Mouse (Mus musculus) heart, postnatal 25 days (tissue): ENCODE data around the gene Ak2. TPM values are rescaled to one million over a fixed set of nuclear protein-coding genes. Genes with fewer than 3 reads are reported as not detected.

Experiments
- DNase-seq: peaks from one replicate; pipeline ENCODE4 v3.0.0; 2022; ENCODE audit warnings: low spot score
- intact Hi-C: fragments of 180-260 bp; cut with DNase I; formaldehyde crosslinking; loops from one replicate; pipeline ENCODE4 v1.15.1; 2025
- total RNA-seq, 2 experiments: library from RNA; stranded (reverse); gene quantifications; 2 replicates each; pipeline ENCODE4 v1.2.3; 2021

Ak2 gene
- total RNA-seq, 2 experiments from 2014 or later: 72.9 to 73.9 TPM

DNA sequence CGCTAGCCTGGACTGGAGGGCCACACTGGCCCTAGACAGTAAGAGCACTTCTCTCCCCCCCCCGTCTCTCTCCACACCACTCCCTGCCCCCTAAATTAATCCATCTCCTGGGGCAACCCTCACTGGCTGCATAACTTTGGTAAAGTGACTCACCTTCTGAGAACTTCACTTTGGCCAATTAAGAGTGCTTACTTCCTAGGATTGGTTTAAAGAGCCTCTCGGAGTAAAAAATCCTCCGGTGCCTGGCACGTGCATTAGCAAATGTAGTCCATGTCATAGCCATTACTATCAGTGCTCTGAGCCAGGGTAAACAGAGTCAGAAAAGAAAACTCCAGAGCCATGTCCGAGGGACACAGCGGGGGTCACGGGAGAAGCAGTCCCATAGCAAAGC is 21.3 kb upstream of the Ak2 start:
- no peak for DNase-seq
- intact Hi-C loops: no loop called here

DNA sequence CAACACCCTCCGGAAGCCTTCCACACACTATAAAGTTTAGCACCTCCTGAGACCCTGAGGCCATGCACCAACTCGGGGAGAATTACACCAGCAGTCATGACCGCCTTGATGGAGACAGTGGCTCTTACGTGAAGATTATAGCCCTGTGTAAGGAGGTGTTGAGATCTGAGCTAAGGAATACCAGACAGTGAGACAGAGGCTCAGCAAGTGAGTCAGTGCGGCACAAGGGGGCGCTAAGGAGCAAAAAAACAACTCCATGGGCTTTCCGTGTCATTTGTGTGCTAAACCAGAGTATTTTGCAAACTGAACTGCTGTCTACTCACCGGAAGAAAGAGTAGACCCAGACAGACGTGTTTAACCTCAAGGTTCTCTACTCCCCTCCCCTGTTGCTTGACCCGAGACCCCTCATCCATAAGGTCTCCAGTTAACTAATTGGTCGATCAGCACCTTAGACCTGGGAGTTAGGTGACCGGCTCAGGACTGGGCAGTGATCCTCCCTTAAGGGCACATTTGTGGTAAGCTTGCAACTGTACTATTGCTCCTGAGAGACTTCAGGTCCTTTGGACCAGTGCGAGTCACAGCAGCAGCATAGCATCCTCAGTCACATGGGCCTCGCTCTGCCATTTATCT is 20.6 kb upstream of the Ak2 start:
- intact Hi-C loops: loop anchor here (1.0 kb wide), 2 partner anchors 111 to 115 kb away; no protein-coding TSS in a partner anchor
- no peak for DNase-seq

DNA sequence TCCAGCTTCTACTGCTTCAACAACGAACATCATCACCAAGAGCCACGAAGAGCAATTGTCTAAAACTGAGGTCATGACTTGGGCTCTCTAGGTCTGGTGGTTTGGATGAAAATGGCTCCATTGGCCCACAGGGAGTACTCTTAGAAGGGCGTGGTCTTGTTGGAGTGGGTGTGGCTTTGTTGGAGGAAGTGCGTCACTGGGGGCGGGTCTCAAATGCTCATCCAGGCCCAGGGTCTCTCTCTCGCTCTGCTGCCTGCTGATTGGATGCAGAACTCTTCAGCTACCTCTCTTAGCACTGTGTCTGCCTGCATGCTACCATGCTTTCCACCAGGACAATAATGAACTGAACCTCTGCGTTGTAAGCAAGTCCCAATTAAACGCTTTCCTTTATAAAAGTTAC is 17.1 kb upstream of the Ak2 start:
- no peak for DNase-seq
- intact Hi-C loops: no loop called here

DNA sequence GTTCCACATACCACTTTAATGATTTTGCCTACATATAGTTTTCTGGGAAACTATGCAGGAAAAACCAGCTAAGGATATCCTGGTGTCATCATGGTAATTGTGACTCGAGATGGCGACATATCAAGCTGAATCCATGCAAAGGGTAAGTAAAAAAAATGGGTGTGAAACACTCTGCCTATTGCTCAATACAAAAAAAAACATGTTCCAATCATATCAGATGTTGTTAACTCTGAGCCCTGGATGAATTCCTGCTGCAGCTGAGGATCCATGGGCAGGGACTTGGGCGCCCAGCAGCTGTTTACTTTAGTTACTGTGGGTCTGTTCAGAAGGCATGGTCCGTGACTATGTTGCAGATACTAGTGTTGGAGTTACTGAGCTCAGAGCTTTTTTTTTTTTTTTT is 15.2 kb upstream of the Ak2 start:
- no peak for DNase-seq
- intact Hi-C loops: no loop called here

DNA sequence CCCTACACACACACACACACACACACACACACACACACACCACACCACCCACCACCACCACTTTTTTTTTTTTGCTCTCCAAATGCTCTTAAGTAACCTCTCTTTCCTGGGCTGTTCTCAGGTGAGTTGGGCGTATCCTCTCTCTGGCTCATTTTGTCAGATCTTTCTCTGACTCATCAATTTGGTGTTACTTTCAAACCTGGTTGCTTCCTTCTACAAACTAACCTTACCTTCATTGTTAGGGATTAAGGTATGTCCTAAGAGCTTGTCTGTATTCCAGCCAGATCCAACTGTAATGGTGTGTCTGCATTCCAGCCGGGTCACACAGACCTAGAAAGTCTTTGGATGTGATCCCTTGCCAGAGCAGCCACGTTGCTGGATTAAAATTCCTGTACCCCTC is 14.5 kb upstream of the Ak2 start:
- intact Hi-C loops: no loop called here
- DNase-seq: no peak

DNA sequence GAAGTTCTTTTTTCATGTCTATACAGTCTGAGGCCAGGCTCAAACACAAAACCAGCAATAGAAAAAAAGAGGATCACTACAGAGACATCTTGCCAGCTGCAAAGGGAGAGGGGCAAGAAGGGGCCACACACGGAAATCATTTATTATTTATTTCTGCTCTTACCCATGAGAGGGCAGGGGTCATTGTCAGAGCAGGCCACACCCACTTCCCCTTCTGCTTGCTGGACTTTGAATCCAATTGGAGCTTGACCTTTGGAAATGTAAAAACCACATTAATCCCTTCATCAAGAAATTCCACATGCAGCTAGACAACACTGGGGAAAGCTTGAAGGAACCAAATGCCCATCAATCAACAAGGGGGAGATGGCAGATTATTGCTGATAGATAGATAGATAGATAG is 13.1 kb upstream of the Ak2 start:
- intact Hi-C loops: no loop called here
- no peak for DNase-seq

DNA sequence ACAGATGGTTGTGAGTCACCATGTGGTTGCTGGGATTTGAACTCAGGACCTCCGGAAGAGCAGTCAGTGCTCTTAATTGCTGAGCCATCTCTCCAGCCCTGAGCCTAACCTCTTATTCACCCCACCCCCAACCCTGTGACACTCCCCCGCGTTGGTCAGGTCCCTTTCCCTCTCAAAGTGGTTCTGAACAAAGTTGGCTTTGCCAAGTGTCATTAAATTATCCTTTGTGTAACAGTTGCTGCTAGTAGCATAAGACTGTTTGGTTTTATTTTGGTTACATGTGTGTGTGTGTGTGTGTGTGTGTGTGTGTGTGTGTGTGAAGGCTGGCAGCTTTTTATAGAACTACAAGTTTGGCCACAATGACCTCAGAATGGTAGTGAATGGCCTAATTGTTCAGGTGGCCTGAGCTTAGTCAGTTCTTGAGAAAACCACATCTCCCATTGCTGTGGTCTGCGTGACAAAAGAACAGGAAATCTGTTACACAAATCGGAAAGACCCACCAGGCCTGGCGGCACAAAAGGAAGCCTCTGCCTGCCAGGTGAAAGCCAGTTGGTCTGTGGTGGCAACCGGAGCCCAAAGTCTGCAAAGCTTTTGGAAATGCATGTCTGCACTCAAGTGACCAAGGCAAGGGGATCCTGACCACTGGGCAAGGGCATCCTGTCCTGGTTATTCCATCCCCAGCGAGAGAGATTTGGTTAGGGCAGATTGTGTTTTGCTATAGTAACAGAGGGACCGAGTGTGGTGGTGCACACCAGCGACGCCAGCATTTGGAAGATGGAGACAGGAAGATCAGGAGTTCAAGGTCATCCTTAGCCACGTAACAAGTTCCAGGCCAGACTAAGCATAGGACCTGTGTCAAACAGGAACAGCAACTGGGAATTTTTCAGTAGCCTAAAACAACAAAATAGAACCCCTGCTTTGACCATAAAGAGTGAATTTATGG is 10.6 kb upstream of the Ak2 start:
- DNase-seq: no peak
- intact Hi-C loops: no loop called here

DNA sequence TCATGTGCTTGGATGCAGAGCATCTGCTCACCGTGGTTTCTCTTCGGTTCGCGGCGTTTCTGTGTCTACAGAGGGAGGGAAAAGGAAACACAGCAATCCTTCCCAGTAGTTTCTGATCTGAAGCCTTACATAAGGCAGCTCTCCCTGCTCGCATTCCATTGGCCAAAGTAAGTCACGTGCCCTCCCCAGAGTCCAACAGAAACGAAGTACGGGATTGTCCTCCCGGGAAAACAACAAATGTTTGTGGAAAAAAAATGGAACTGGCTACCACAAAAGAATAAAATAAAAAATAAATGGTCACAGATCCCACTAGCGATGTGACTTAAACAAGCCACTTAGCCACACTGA is 10.0 kb upstream of the Ak2 start:
- intact Hi-C loops: no loop called here
- DNase-seq: no peak

DNA sequence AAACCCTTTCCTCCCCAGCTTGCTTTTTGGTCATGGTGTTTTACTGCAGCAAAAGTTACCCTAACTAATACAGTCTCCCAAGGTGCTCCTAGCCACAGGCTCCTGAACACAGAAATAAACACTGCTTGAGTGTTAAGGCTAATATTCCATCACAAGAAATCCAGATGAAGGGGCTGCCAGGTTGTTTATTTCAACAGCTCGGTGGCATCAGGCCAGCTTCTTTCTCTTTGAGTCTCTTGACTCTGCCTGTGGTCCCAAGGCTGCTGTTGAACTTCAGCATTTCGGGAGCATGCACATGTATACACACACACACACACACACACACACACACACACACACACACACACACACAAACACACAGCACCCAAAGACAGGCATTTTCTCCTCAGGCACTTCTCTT is 8.6 kb upstream of the Ak2 start:
- intact Hi-C loops: no loop called here
- DNase-seq: no peak

DNA sequence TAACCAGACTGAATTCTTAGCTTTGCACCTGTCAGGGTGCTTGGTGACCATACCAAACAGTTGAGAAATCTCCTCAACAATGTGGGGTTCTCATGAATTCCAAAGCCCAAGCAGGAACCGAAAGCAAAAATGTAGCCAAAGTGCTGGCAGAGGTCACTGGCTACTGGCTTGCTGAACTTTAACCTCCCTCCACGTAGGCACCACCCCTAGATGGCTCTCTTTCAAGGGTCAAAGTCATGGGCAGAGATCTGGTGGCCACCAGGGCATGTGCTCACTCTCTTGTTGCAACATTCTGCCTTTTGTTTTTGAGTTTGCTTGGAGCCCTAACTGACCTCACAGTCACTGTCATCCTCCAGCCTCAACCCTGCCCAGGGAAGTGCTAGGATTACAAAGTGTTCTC is 8.1 kb upstream of the Ak2 start:
- intact Hi-C loops: no loop called here
- DNase-seq: no peak

DNA sequence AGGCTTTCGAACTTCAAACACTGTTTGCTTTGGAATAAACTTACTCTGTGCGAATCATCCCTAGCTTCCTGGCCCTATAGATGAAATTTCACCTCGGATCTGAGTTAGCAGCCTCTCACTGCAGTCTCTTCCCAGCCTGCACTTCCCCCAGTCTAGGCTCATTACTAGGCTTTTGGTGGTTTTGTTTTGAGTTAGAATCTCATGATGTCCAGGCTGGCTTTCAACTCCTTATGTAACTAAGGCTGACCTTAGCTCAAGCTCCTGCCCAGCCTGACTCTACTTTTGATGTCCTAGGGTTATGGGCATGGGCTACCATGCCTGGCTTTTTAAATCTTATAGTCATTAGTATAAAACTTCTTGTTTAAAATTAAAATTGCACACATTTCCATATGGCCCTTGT is 7.2 kb upstream of the Ak2 start:
- DNase-seq: no peak
- intact Hi-C loops: no loop called here

DNA sequence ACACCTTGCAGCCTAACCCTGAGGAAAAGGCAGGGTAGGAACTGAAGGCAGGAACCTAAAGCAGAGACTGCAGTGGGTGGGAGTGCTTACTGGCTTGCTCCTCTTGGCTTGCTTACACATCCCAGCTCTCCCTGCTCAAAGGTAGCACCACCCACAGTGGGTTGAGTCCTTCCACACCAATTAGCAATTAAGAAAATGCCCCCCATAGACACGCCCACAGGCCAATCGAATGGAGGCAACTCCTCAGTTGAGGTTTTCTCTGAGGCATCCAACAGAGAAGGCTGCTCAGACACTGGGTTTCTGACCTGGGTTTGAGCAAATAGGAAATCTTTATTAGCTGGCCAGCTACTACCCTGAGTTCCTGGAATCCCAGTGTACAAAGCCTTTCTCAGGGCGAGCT is 2.8 kb upstream of the Ak2 start:
- no peak for DNase-seq

DNA sequence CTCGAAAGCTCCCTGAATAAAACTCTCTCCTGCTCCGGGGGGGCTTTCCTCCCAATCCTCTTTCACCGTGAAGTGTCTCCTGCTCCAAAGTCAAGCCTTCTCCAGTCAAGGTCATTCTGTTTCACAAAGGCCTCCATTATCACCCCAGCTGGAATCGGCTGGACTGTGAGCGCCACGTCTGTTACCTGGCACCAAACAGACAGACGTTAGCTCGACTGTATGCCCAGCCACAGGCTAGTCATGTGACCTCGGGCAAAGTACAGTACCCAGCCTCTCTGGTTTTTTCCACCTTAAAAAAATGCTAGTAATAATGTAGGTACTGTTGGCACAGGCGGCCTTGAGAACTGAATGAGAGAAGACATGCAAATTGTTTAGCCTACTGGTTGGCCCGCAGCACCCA is 2.1 kb upstream of the Ak2 start:
- DNase-seq: no peak
- intact Hi-C loops: loop anchor here (10.0 kb wide), 1 partner anchor 65 kb away; the partner anchor contains the start of gene Rnf19b

More for the DNA sequence above, 2.8 kb upstream of the Ak2 start:
- intact Hi-C loops: no loop called here

DNA sequence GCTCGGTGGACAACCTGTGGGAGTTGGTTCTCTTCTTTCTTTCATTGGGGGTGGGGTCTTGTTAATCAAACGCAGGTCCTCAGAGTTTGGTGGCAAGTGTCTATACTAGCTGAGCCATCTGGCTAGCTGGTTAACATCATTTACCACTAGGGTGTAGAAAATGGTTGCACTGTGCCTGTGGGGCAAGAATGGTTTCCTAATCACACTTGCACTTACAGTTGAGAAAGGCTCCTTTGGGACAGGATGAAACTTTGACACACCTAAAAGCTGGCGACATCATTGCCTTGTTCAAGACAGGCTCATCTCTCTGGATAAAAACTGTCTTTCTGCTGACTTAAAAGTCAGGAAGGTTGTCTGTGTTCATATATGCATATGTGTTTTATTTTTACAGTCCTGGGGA is 418 bp downstream of the Ak2 start:
- no peak for DNase-seq
- intact Hi-C loops: loop anchor here (10.0 kb wide), 1 partner anchor 63 kb away; the partner anchor contains the start of gene Rnf19b

DNA sequence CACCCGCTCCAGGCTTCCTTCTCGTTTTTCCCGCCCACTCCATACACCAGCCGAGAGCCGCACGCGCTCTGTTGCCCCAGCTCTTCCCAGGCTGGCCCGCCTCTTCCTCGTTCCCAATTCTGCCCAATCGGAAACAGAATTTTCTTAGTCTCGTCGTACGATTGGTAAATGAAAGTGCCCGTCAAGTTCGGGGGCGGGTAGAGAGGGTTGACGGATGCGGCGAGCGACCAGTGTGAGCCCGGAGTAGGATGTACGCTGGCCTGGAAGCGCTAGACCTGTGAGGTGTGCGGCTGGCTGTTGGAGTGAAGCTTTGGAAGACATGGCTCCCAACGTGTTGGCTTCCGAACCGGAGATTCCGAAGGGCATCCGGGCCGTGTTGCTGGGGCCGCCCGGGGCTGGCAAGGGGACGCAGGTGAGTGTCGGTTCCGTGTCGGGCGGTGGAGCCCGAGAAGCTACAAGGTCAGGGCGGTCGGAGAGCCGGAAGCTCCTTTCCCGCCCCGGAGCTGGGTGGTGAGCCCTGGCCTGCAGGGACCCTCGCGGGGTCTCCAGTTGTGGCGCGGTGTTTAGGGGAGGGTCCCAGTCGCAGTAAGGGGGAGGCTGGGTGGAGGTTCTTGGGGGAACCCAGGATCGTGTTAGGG is 1.4 kb downstream of the Ak2 start:
- DNase-seq: peak; percentile 90
- intact Hi-C loops: loop anchor here (10.0 kb wide), 1 partner anchor 62 kb away; the partner anchor contains the start of gene Rnf19b

DNA sequence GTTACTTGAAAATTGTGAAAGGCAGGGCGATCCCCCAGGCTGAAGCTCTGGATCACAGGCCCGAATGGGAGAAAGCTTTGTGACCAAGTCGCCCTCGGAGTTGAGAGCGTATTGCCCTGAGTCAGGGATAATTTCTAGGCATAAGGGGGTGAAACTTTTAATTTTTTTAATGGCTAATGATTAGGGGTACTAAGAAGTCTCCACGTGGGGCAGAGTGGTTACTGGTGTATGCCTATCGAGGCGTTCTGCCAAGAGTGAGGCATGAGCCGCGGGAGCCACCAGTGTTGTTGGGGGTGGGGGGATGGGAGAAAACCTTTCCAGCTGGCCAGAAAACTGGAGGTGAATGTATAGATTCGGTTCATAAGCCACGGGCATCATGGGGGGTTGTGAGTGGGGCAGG is 1.9 kb downstream of the Ak2 start:
- no peak for DNase-seq
- intact Hi-C loops: loop anchor here (10.0 kb wide), 1 partner anchor 61 kb away; the partner anchor contains the start of gene Rnf19b

DNA sequence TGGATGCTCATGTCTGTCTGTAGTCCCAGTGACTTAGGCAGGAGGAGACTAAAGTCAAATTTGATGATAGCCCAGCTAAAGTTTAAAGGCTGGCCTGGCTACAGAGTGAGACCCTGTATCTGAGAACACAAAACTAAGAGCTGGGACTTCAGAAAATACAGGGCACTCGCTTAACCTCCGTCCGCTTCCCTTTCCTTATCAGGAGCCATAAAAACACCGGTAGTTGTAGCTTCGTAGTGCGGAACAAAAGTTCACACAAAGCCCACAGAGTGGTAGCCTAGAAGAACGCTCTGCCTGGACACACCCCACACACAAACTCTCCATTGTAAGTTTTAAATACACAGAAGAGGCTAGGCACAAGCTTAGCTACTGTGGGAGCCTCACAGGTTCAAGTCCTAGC is 3.5 kb downstream of the Ak2 start:
- intact Hi-C loops: loop anchor here (10.0 kb wide), 1 partner anchor 60 kb away; the partner anchor contains the start of gene Rnf19b
- no peak for DNase-seq

DNA sequence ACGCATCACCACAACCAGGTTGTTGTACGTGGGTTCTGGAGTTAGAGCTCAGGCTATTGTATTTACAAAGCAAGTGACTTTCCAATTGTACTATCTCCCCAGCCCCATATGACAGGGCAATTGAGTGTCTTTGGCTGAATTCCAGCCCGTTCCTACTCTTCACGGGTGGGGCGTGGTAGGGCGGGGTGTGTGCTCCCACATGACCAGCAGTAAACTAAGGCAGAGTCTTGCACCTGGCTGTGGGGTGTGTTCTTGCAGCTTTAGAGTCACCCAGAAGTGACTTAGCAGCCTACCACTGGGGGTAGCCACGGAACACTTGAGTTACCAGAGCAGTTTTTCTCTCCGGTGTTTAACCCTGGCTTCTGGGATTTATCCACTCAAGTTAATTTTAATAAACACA is 5.5 kb downstream of the Ak2 start:
- intact Hi-C loops: loop anchor here (10.0 kb wide), 1 partner anchor 58 kb away; the partner anchor contains the start of gene Rnf19b
- DNase-seq: no peak

DNA sequence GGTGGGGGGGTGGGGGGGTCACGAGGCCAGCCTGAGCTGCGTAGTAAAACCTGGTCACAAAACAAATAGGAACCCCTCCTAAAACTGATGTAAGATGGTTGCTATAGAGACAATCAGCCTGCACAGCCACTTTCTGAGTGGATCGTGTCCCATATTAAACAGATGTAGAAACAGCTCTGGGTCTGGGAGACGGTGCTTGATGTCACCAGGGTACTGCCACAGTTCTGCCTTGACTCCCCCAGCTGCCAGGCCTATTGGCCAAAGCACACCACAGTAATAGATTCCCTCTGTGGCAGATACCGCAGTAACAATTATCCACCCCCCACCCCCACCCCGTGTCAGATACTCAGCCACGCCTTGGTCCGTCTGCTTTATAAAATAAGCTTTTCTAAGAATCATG is 6.6 kb downstream of the Ak2 start:
- no peak for DNase-seq
- intact Hi-C loops: loop anchor here (10.0 kb wide), 1 partner anchor 56 kb away; the partner anchor contains the start of gene Rnf19b

DNA sequence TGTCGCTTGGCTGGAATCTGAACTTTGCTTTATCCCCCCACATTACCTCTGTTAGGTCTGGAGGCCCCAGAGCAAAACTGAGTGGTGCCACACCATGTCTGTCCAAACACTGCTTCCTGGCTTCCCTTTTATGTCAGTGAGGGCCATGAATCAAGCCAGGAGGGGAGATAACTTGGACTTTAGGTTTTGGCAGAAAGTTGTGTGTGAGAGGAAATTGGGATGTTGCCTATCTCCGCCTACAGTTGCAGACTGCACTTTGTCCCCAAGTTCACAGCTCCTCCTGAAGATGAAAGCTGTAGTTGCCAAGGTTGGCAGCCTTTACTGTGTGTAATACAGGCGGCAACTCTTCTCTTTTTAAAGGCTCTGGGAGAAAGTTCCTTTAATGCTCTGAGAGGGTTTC is 9.0 kb downstream of the Ak2 start:
- intact Hi-C loops: no loop called here
- no peak for DNase-seq

DNA sequence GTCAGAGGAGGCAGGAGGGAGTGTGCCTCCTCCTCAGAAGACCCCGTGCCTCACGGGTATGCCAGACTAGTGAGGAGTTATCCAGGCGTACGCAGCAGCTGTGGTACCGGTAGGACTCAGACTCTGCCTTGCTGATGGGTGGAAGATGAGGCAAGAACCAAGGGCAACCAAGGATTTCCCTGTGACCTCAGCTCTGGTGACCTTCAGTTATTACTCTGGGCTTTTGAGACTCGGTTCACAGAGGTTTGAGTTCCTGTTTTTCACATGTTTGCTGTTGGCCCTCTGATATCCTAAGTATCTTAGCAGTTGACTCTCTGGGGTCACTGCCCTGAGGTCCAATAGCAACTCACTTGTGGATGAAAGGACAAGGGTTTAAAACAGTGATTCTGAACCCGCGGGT is 12.0 kb downstream of the Ak2 start:
- intact Hi-C loops: no loop called here
- DNase-seq: no peak
